Mouse (Mus musculus) hindbrain, embryonic 11.5 days (tissue): ENCODE measurements at regions not wholly inside any gene's neighbourhood (a gene's known extent, or its start where the extent isn't known, plus 50 kb on each side); places are given as distances from the start of the nearest gene placed in this dataset.
"Not testable (repeated sequence)": the region's sequence is repeated elsewhere in the genome, so short reads cannot be mapped to it uniquely, and the experiment has no call there.

Experiments used
- ATAC-seq: fragments of 200-750 bp; cut with Nextera tagmentation; 2 replicates; pipeline ENCODE4 v1.8.0; 2017; ENCODE audit warnings: mild to moderate bottlenecking, moderate TSS enrichment, moderate library complexity; ENCODE audit not compliant: low FRiP score
- DNase-seq: peaks from one replicate; pipeline ENCODE4 v3.0.0-alpha.2; 2015; ENCODE audit warnings: low spot score
- H3K27ac ChIP-seq: fragments of 300-500 bp; sonication (generic); 2 replicates; pipeline ENCODE4 v1.5.1; 2014; ENCODE audit warnings: mild to moderate bottlenecking, low read depth, low read length
- H3K27me3 ChIP-seq: fragments of 300-500 bp; sonication (generic); 2 replicates; pipeline ENCODE4 v1.6.1; 2014; ENCODE audit warnings: mild to moderate bottlenecking, low read length, moderate library complexity, mixed read lengths; ENCODE audit not compliant: control insufficient read depth, insufficient read depth
- H3K36me3 ChIP-seq: fragments of 300-500 bp; sonication (generic); 2 replicates; pipeline ENCODE4 v1.6.1; 2014; ENCODE audit warnings: mild to moderate bottlenecking, low read length, moderate library complexity, mixed read lengths; ENCODE audit not compliant: control insufficient read depth, insufficient read depth
- H3K4me1 ChIP-seq: fragments of 300-500 bp; sonication (generic); replicated peaks from 2 replicates; pipeline ENCODE4 v1.6.1; 2014; ENCODE audit warnings: low read length, mixed read lengths; ENCODE audit not compliant: control insufficient read depth, insufficient read depth
- H3K4me2 ChIP-seq: fragments of 300-500 bp; sonication (generic); replicated peaks from 2 replicates; pipeline ENCODE4 v1.6.1; 2014; ENCODE audit warnings: mild to moderate bottlenecking, low read depth, low read length
- H3K4me3 ChIP-seq: fragments of 300-500 bp; sonication (generic); 2 replicates; pipeline ENCODE4 v1.5.1; 2014; ENCODE audit warnings: low read depth, low read length
- H3K9ac ChIP-seq: fragments of 300-500 bp; sonication (generic); 2 replicates; pipeline ENCODE4 v1.6.1; 2014; ENCODE audit warnings: low read depth, low read length
- H3K9me3 ChIP-seq: fragments of 300-500 bp; sonication (generic); 2 replicates; pipeline ENCODE4 v1.6.1; 2016; ENCODE audit warnings: low read length; ENCODE audit not compliant: control insufficient read depth
- WGBS: fragments of 180-500 bp; shearing (Covaris S2); extraction: QIAGEN DNeasy Blood & Tissue Kit; methylation state at CpG from one replicate; pipeline ENCODE4 v1.1.7; 2014; 5-methylcytosine and 5-hydroxymethylcytosine counted together

DNA sequence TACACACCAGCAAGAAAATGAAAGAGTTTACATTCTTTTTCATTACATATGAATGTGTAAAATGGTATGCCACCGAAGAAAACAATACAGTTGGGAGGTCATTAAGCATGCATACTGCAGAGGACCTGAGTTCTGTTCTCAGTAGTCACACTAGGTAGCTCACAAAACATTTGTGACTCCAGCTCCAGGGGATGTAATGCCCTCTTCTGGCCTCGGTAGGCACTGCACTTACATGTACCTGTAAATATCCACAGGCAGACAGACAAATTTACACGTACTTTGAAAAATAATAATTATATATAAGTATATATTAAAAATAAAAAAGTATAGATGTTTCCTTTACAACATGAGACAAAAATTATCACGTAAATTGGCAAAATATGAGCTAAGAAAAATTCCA lies 342.3 kb upstream of the Gm28363 start:
- Histone ChIP-seq H3K4me3 (no peak overlapping the region), H3K9ac (no peak overlapping the region), H3K27ac (no peak overlapping the region), H3K4me1 (no peaks in the 10 kb centered on the region), H3K4me2 (no peak overlapping the region), H3K9me3 (no peaks in the 10 kb centered on the region), H3K27me3 (no peaks in the 10 kb centered on the region), H3K36me3 (no peaks in the 10 kb centered on the region)
- ATAC-seq: no peak
- 74% methylated on average over 4 of the region's 4 CpGs for WGBS
- no peak for DNase-seq

DNA sequence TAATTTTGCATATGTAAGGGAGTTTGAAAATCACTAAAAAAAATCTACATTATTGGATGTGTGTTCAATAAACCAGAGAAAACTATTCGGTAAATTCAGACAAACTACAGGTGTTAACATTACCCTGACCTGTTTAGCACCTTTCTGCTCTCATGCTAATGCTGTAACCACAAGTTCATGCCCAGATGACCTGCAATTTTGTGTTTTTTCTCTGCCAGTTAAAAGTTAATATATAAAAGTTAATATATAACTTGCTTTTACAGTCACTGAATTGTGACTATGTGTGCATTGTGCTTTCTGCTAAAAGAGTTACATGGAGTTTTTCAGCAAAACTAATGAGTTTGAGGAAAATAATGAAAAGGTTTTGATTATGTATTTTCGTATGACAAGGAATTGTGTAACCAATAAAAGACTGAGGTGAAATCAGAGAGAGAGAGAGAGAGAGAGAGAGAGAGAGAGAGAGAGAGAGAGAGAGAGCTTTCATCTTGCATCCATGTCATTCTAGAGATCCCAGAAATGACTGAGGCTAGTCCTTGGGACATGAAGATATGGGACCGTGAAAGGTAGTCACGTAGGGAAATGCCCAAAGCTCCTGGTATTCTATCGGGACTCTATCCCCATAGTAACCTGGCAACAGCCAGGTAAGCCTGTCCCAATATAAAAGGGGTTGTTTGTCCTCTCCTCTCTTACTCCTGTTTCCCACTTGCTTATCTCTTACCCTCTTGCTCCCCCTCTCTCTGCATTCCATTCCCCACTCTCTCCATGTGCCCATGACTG lies 340.3 kb upstream of the Gm28363 start:
- DNase-seq (no peak), ATAC-seq (no peak)
- no peak overlapping the region for H3K4me2 ChIP-seq
- no peak overlapping the region for H3K27ac ChIP-seq
- no peaks in the 10 kb centered on the region for H3K36me3 ChIP-seq
- H3K9me3 ChIP-seq: no peaks in the 10 kb centered on the region
- H3K9ac ChIP-seq: no peak overlapping the region
- H3K27me3 ChIP-seq: no peaks in the 10 kb centered on the region
- H3K4me3 ChIP-seq: no peak overlapping the region
- 86% methylated on average over 5 of the region's 5 CpGs for WGBS
- H3K4me1 ChIP-seq: no peaks in the 10 kb centered on the region

DNA sequence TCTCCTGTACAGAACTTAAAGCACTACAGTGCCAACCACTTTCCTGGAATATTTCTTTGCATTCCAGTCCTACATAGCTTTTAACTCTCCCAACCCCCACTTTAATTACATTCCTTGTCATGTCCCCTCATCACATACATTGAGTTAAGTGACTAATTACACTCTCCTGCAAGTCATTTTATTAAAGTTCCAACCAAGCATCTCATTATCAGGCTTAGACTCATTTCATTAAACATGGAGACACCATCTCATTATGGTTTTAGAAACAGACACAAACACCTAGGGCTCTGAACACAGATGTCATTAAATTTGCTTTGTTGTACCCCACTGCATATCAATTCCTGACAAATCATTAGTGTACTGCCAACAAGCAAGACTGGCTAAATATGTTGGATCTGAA lies 332.9 kb upstream of the Gm28363 start:
- no peak for DNase-seq
- no peaks in the 10 kb centered on the region for H3K36me3 ChIP-seq
- ATAC-seq: no peak
- H3K4me1 ChIP-seq: no peaks in the 10 kb centered on the region
- no peak overlapping the region for H3K4me3 ChIP-seq
- no peaks in the 10 kb centered on the region for H3K9me3 ChIP-seq
- H3K9ac ChIP-seq: no peak overlapping the region
- H3K27ac ChIP-seq: no peak overlapping the region
- H3K4me2 ChIP-seq: no peak overlapping the region
- no peaks in the 10 kb centered on the region for H3K27me3 ChIP-seq

DNA sequence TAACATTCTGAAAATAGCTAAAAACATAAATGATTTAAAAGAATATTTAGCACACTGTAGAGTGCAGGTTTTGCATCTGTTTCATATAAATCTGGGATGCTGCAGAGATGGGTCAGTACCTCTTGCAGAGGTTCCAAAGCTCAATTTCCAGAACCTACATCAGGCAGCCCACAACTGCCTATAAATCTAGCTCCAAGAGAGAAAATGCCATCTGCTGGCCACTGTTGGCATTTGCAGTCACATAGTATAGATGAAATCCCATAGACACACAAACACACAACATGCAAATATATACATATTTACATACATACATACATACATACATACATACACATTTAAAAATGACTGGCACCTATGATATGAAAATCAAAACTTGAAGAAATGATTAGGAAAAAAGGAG lies 284.6 kb upstream of the Gm28363 start:
- Histone ChIP-seq H3K27ac (no peak overlapping the region), H3K4me3 (no peak overlapping the region), H3K9ac (no peak overlapping the region), H3K4me1 (no peaks in the 10 kb centered on the region), H3K4me2 (no peak overlapping the region), H3K9me3 (no peaks in the 10 kb centered on the region), H3K27me3 (no peaks in the 10 kb centered on the region), H3K36me3 (no peaks in the 10 kb centered on the region)
- peak; percentile 1 for DNase-seq
- no peak for ATAC-seq

DNA sequence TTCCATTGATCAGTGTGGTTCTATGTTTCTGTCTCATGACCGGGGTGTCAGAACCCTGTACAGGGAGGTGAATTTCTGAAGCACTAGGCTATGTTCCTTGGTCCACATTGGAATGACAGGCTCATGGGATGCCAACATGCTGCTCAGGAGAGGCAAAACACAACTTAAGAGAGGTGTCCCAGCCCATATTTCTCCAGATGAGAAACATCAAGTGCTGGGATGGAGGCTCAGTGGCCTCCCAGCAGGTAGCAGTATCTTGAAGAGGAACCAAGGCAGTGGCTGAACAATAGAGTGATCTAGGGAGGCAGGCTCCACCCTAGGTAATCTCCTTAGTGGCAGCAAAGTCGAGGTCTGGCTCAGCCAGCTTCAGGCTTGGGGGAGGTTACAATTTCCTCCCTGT lies 239.2 kb upstream of the Gm28363 start:
- DNase-seq (no peak), ATAC-seq (no peak)
- no peak overlapping the region for H3K9ac ChIP-seq
- H3K27ac ChIP-seq: no peak overlapping the region
- no peaks in the 10 kb centered on the region for H3K9me3 ChIP-seq
- H3K4me2 ChIP-seq: no peak overlapping the region
- no peak overlapping the region for H3K4me3 ChIP-seq
- no peaks in the 10 kb centered on the region for H3K36me3 ChIP-seq
- no peaks in the 10 kb centered on the region for H3K27me3 ChIP-seq
- no peaks in the 10 kb centered on the region for H3K4me1 ChIP-seq
- WGBS: 59% methylated on average over 2 of the region's 2 CpGs

DNA sequence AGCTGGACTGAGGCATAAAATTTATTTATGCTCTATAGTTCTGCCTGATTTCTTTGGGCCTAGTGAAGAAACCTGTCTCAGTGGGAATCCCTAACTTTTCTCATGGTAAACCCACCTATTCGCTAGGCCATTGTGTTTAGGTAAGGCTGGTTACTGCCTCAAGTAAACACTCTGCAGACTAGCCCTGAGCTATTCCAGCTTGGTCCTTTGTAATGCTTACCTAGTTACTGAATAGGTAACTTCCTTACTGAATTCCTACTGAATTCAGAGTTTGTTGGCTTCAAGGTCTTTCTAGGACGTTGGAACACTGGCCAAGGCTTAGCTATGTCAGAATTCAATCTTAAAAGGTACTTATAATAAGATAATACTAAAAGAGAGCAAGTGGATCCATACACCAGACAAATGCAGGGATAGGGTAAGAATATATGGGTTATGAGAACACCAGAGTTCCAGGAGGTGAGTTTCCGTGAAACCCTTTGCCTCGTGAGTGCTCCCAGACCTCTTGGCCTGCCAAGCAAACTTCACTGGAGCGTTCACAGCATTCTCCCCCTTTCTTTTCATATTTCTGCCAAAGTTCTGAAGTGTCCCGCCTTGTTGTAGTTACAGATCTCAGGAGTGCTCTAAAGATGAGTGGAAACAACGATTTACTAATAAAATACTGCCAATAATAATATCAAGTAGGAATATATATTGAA lies 238.6 kb upstream of the Gm28363 start:
- H3K27me3 ChIP-seq, H3K4me1 ChIP-seq, H3K9me3 ChIP-seq, H3K4me2 ChIP-seq, H3K4me3 ChIP-seq, DNase-seq, H3K9ac ChIP-seq, H3K27ac ChIP-seq, ATAC-seq, H3K36me3 ChIP-seq: not testable (repeated sequence)
- WGBS: 72% methylated on average over 7 of the region's 7 CpGs

DNA sequence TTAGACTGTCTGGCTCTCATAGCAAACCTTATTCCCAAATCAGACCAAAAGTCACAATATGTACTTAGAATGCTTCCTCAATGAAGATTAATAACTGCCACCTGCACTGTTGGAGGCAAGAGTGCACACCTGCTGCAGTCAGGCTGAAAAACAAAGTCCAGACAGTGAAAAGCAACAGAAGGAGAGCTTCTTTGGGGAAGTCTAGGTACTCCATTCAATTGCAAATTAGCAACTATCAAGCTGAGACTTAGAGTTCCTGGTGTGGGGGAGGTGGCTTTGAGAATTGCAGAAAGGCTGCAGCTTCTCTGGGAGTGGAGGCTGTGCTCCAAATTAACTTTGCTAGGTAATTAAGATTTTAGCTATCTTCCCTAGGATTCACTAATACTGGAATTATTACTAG lies 237.8 kb upstream of the Gm28363 start:
- H3K4me1 ChIP-seq, H3K4me3 ChIP-seq, H3K9me3 ChIP-seq, ATAC-seq, H3K36me3 ChIP-seq, H3K27me3 ChIP-seq, H3K4me2 ChIP-seq, H3K27ac ChIP-seq, H3K9ac ChIP-seq, DNase-seq: not testable (repeated sequence)

DNA sequence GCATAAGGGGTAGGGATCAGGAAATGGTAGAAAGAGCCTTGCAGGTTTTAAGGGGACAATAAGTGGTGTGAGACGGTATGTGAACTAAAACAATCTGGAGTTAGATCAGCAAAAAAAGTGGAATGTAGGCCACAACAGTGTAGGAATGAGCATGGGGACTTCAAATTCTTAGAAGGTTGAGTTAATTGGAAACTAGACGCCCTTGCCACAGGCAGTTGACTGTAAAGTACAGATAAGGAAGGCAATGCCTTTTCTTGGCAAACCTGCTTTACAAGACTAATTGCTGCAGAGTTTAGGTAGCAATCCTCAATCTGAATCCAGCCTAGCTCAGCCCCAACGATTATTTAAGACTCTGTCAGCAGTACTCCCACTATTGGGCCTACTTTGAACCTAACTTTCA lies 206.8 kb upstream of the Gm28363 start:
- Histone ChIP-seq H3K27ac (no peak overlapping the region), H3K4me1 (no peaks in the 10 kb centered on the region), H3K9me3 (no peaks in the 10 kb centered on the region), H3K9ac (no peak overlapping the region), H3K27me3 (no peaks in the 10 kb centered on the region), H3K4me2 (no peak overlapping the region), H3K4me3 (no peak overlapping the region), H3K36me3 (no peaks in the 10 kb centered on the region)
- 80% methylated on average over 3 of the region's 3 CpGs for WGBS
- DNase-seq: no peak
- ATAC-seq: no peak

DNA sequence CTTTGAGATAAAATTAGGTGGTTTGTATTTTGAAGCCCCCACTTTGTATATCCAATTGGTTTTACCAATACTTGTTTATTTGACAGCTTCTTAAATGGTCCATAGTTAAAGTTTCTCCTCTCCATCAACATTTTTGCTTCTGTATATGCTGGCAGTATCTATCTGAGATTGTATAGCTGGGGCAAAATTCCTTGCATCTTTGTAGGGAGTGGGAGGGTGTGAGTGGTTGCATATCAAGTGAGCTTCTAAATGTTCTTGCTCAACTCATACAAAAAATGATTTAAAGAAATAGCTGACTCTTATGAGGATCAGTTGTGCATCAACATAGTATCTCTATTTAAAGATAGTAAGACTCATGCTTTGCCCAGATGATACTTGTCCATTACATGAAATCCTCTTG lies 199.9 kb upstream of the Gm28363 start:
- Histone ChIP-seq H3K4me1 (no peaks in the 10 kb centered on the region), H3K36me3 (no peaks in the 10 kb centered on the region), H3K4me3 (no peak overlapping the region), H3K9me3 (no peaks in the 10 kb centered on the region), H3K4me2 (no peak overlapping the region), H3K27ac (no peak overlapping the region), H3K27me3 (no peaks in the 10 kb centered on the region), H3K9ac (no peak overlapping the region)
- DNase-seq: no peak
- no peak for ATAC-seq
